Mouse (Mus musculus): ENCODE data around the gene 1110004F10Rik. TPM values are rescaled to one million over a fixed set of nuclear protein-coding genes. Genes with fewer than 3 reads are reported as not detected.

1110004F10Rik gene
- total and polyA plus RNA-seq, 3 experiments: 120 to 262 (median 196) TPM

GRCm38 (mm10) chr7:116033371-116034241 is 5.6 kb upstream of the 1110004F10Rik start:
- peaks cover 56% of the 10 kb centered on the region for H3K27me3 ChIP-seq (replicated peaks)
- no peak for DNase-seq (ENCODE audit: extremely low read depth)
- no peaks in the 10 kb centered on the region for H3K36me3 ChIP-seq (replicated peaks in 1 of 2; ENCODE audit: control insufficient read depth in 1 of 2, insufficient read depth in 1 of 2, low read length in 1 of 2)
- H3K4me1 ChIP-seq (ENCODE audit: control insufficient read depth in 1 of 2, insufficient read depth in 2 of 2): peaks cover 0 to 14% of the 10 kb centered on the region in 2 experiments; a peak in 2 of 4 replicates
- no peak overlapping the region for H3K4me2 ChIP-seq (ENCODE audit: insufficient read depth, low read depth, poor library complexity, severe bottlenecking)
- H3K9me3 ChIP-seq (replicated peaks; ENCODE audit: low read length): no peaks in the 10 kb centered on the region
- dilution Hi-C loops (cut with MboI; ENCODE audit: extremely low pct_ligation_motif_present, extremely low pct_unique_long_range_greater_than_20kb, low sequenced_read_pairs): no loop called here
- no peak overlapping the region for H3K4me3 ChIP-seq (replicated peaks in 1 of 3; ENCODE audit: low read depth in 2 of 3, low read length in 2 of 3, poor library complexity in 1 of 3)
- H3K79me2 ChIP-seq (replicated peaks; ENCODE audit: control insufficient read depth, extremely low read depth, insufficient read depth, poor library complexity, severe bottlenecking): no peaks in the 10 kb centered on the region
- in situ Hi-C loops (cut with MboI; ENCODE audit: low pct_ligation_motif_present, low pct_unique_long_range_greater_than_20kb, low sequenced_read_pairs): loop anchor here (25.0 kb wide), 2 partner anchors 821 to 1121 kb away; no protein-coding TSS in a partner anchor
- TF ChIP-seq PAX5 (IDR thresholded peaks at IDR 0.05; ENCODE audit: low read length): no peak
- no peak for TF ChIP-seq JUN (IDR thresholded peaks at IDR 0.05; ENCODE audit: insufficient read depth, low read depth, low read length)
- TF ChIP-seq CHD1 (IDR thresholded peaks at IDR 0.05; ENCODE audit: low read depth, low read length): no peak
- no peak for TF ChIP-seq SMC3 (IDR thresholded peaks at IDR 0.05; ENCODE audit: low read depth, low read length)
- no peak for TF ChIP-seq JUND (conservative IDR thresholded peaks at IDR 0.05; ENCODE audit: low read depth, low read length)
- no peak for TF ChIP-seq EP300 (IDR thresholded peaks at IDR 0.05; ENCODE audit: low read length)
- TF ChIP-seq MAX (IDR thresholded peaks at IDR 0.05; ENCODE audit: low read length): no peak
- TF ChIP-seq GABPA (IDR thresholded peaks at IDR 0.05; ENCODE audit: insufficient replicate concordance, low read depth, low read length): no peak
- H3K27ac ChIP-seq (ENCODE audit: insufficient read depth, low read depth): no peak overlapping the region
- no peak overlapping the region for H3K9ac ChIP-seq (ENCODE audit: insufficient read depth, low read depth)

- Histone ChIP-seq H3K79me2 (replicated peaks; ENCODE audit: control insufficient read depth, extremely low read depth, insufficient read depth, poor library complexity, severe bottlenecking) (no peaks in the 10 kb centered on the region), H3K27me3 (replicated peaks) (peaks cover 61% of the 10 kb centered on the region), H3K4me1 (ENCODE audit: control insufficient read depth in 1 of 2, insufficient read depth in 2 of 2) (peaks cover 0 to 14% of the 10 kb centered on the region in 2 experiments; a peak in 2 of 4 replicates), H3K4me2 (ENCODE audit: insufficient read depth, low read depth, poor library complexity, severe bottlenecking) (no peak overlapping the region), H3K9me3 (replicated peaks; ENCODE audit: low read length) (no peaks in the 10 kb centered on the region), H3K27ac (ENCODE audit: insufficient read depth, low read depth) (no peak overlapping the region), H3K4me3 (replicated peaks in 1 of 3; ENCODE audit: low read depth in 2 of 3, low read length in 2 of 3, poor library complexity in 1 of 3) (no peak overlapping the region), H3K9ac (ENCODE audit: insufficient read depth, low read depth) (no peak overlapping the region), H3K36me3 (replicated peaks in 1 of 2; ENCODE audit: control insufficient read depth in 1 of 2, insufficient read depth in 1 of 2, low read length in 1 of 2) (no peaks in the 10 kb centered on the region)
- in situ Hi-C loops (cut with MboI; ENCODE audit: low pct_ligation_motif_present, low pct_unique_long_range_greater_than_20kb, low sequenced_read_pairs) (loop anchor here (25.0 kb wide), 2 partner anchors 822 to 1122 kb away; no protein-coding TSS in a partner anchor), dilution Hi-C loops (cut with MboI; ENCODE audit: extremely low pct_ligation_motif_present, extremely low pct_unique_long_range_greater_than_20kb, low sequenced_read_pairs) (no loop called here)
- TF ChIP-seq POLR2AphosphoS2 (IDR thresholded peaks at IDR 0.05; ENCODE audit: low read depth, low read length) (no peak), EP300 (IDR thresholded peaks at IDR 0.05; ENCODE audit: low read length) (no peak), RAD21 (IDR thresholded peaks at IDR 0.05; ENCODE audit: low read depth, low read length) (no peak), TBP (conservative IDR thresholded peaks at IDR 0.05; ENCODE audit: low read depth, low read length) (no peak), ELF1 (IDR thresholded peaks at IDR 0.05; ENCODE audit: low read depth, low read length) (no peak), MXI1 (IDR thresholded peaks at IDR 0.05; ENCODE audit: low read depth, low read length) (no peak), PAX5 (IDR thresholded peaks at IDR 0.05; ENCODE audit: low read length) (no peak), HCFC1 (IDR thresholded peaks at IDR 0.05; ENCODE audit: low read depth, low read length) (no peak), ZC3H11A (IDR thresholded peaks at IDR 0.05; ENCODE audit: low read depth, low read length) (no peak), TCF12 (IDR thresholded peaks at IDR 0.05; ENCODE audit: low read depth, low read length) (no peak), ZMIZ1 (IDR thresholded peaks at IDR 0.05; ENCODE audit: low read depth, low read length) (no peak), POLR2A (IDR thresholded peaks at IDR 0.05; ENCODE audit: low read depth, low read length) (no peak), JUN (IDR thresholded peaks at IDR 0.05; ENCODE audit: insufficient read depth, low read depth, low read length) (no peak), MAZ (IDR thresholded peaks at IDR 0.05; ENCODE audit: low read depth, low read length) (no peak), USF2 (conservative IDR thresholded peaks at IDR 0.05; ENCODE audit: low read depth, low read length) (no peak), SMC3 (IDR thresholded peaks at IDR 0.05; ENCODE audit: low read depth, low read length) (no peak), JUND (conservative IDR thresholded peaks at IDR 0.05; ENCODE audit: low read depth, low read length) (no peak), ETS1 (conservative IDR thresholded peaks at IDR 0.05; ENCODE audit: low read depth, low read length) (no peak)
- DNase-seq (ENCODE audit: extremely low read depth): no peak
Observed at GRCm38 (mm10) chr7:116034282-116034758, 4.9 kb upstream of the 1110004F10Rik start.
